Mouse (Mus musculus): ENCODE measurements at regions not wholly inside any gene's neighbourhood (a gene's known extent, or its start where the extent isn't known, plus 50 kb on each side); places are given as distances from the start of the nearest gene placed in this dataset.

DNA sequence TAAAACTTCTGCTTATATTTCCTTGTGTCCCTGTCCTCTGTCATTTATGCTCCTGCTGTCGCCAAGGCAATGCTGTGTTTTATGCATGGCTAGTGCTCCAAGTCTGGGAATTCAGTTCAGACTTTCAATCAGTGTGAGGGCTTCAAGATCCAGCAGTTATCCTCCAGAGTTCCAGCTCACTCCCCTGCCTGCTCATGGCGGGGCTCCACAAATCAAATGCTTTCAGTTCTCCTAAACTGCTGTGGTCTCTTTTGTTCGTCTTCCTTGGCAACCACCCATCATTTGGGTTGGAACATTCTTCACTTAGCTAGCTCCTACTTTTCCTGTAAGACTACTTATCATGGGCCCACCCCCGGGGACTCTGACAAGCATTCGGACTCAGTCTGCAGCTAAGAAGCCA is 120.0 kb downstream of the Csl start:
- Histone ChIP-seq H3K9me3 (ENCODE audit: low read length) (no peaks in the 10 kb centered on the region), H3K4me1 (ENCODE audit: insufficient read depth, low read length) (no peaks in the 10 kb centered on the region), H3K4me2 (ENCODE audit: low read depth, low read length, poor library complexity, severe bottlenecking) (no peak overlapping the region), H3K9ac (replicated peaks; ENCODE audit: low read length, poor library complexity, severe bottlenecking) (no peak overlapping the region), H3K27ac (ENCODE audit: low read depth, low read length) (no peak overlapping the region), H3K4me3 (ENCODE audit: low read depth, low read length) (no peak overlapping the region), H3K27me3 (ENCODE audit: insufficient read depth, low read length) (no peaks in the 10 kb centered on the region), H3K36me3 (ENCODE audit: insufficient read depth, low read length) (no peaks in the 10 kb centered on the region)
- WGBS: 45% methylated on average over 5 of the region's 5 CpGs
- peak; percentile 69 for DNase-seq (ENCODE audit: low spot score)
- ATAC-seq (ENCODE audit: low FRiP score): peak; percentile 65
- no peak for TF ChIP-seq CTCF (IDR thresholded peaks at IDR 0.05)

DNA sequence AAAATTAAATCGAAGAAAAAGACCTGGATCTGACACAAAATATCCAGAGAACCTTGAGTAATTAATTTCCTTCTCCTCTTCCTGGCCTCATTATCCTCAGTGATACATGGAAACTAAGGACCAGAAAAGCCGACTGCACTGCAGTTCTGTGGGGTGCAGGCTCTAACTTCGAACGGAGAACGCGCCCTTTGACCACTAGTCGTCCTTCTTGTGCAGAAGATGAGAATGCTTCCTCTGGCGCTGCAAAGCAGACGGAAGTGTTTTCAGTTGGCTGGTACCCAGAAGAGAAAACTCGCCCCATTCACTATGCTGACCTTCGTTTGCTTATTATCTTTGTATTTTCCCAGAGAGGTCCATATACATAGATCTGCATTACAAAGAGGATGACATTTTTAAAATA is 117.7 kb downstream of the Csl start:
- H3K4me3 ChIP-seq (ENCODE audit: low read depth, low read length): no peak overlapping the region

DNA sequence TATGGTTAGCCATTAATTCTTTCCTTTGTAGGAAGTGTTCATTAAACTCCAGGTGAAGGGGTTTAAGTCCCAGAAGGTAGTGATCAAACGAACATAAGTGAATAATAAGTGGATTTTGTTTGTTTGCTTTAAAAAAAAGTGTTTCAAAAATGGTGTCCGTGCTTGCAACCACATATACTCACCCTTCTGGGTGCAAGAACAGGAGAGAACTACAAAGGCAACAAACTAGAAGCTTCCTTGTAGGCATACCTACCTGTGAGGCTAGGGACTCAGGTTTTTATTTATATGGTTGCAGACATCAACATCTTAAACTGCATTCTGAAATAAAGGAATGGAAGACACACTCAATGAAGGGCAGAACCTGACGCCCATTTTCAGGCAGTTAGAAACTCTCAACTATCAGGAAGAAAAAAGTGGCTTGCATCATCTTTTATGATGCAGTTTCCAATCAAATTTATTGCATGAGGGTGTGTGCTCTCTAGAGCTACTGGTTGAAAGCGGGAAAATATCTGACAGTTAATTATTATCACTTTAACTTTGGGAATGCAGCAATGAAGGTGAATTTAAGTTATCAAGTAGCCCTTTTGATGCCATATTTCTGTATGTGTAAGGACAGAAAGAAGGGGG is 117.1 kb downstream of the Csl start:
- Histone ChIP-seq H3K9me3 (ENCODE audit: low read length) (no peaks in the 10 kb centered on the region), H3K4me2 (ENCODE audit: low read depth, low read length, poor library complexity, severe bottlenecking) (no peak overlapping the region), H3K27me3 (ENCODE audit: insufficient read depth, low read length) (no peaks in the 10 kb centered on the region), H3K4me3 (ENCODE audit: low read depth, low read length) (no peak overlapping the region), H3K27ac (ENCODE audit: low read depth, low read length) (no peak overlapping the region), H3K36me3 (ENCODE audit: insufficient read depth, low read length) (no peaks in the 10 kb centered on the region), H3K9ac (replicated peaks; ENCODE audit: low read length, poor library complexity, severe bottlenecking) (no peak overlapping the region), H3K4me1 (ENCODE audit: insufficient read depth, low read length) (no peaks in the 10 kb centered on the region)
- no peak for DNase-seq (ENCODE audit: low spot score)
- 63% methylated on average over 4 of the region's 4 CpGs for WGBS
- no peak for TF ChIP-seq CTCF (IDR thresholded peaks at IDR 0.05)
- no peak for ATAC-seq (ENCODE audit: low FRiP score)

More for the DNA sequence above, 117.7 kb downstream of the Csl start:
- peak; percentile 87 for DNase-seq (ENCODE audit: low spot score)
- no peak overlapping the region for H3K27ac ChIP-seq (ENCODE audit: low read depth, low read length)
- H3K9me3 ChIP-seq (ENCODE audit: low read length): no peaks in the 10 kb centered on the region
- no peak overlapping the region for H3K4me2 ChIP-seq (ENCODE audit: low read depth, low read length, poor library complexity, severe bottlenecking)
- WGBS: 10% methylated on average over 11 of the region's 11 CpGs
- H3K36me3 ChIP-seq (ENCODE audit: insufficient read depth, low read length): no peaks in the 10 kb centered on the region
- H3K4me1 ChIP-seq (ENCODE audit: insufficient read depth, low read length): no peaks in the 10 kb centered on the region
- TF ChIP-seq CTCF (IDR thresholded peaks at IDR 0.05): peak; percentile 94
- H3K9ac ChIP-seq (replicated peaks; ENCODE audit: low read length, poor library complexity, severe bottlenecking): no peak overlapping the region
- no peaks in the 10 kb centered on the region for H3K27me3 ChIP-seq (ENCODE audit: insufficient read depth, low read length)
- peak; percentile 82 for ATAC-seq (ENCODE audit: low FRiP score)

DNA sequence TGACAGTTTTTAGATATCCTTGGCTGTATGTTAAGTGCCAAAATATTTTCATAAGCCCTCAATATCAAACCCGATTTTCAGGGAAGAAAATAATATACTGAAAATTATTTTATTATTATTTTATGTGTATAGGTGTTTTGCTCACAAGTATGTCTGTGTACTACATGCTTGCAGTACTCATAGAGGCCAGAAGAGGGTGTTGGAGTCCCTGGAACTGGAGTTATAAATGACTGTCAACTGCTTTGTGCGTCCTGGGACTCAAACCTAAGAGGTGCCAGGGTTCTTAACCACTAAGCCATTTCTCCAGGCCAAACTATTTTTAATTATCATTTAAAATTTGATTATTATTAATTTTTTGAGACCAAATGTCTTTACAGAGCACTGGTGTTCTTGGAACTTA is 114.5 kb downstream of the Csl start:
- no peak overlapping the region for H3K27ac ChIP-seq (ENCODE audit: low read depth, low read length)
- TF ChIP-seq CTCF (IDR thresholded peaks at IDR 0.05): peak; percentile 63
- H3K27me3 ChIP-seq (ENCODE audit: insufficient read depth, low read length): no peaks in the 10 kb centered on the region
- WGBS: 51% methylated on average over 2 of the region's 2 CpGs
- no peak overlapping the region for H3K4me3 ChIP-seq (ENCODE audit: low read depth, low read length)
- ATAC-seq (ENCODE audit: low FRiP score): no peak
- H3K9ac ChIP-seq (replicated peaks; ENCODE audit: low read length, poor library complexity, severe bottlenecking): no peak overlapping the region
- DNase-seq (ENCODE audit: low spot score): peak; percentile 47
- H3K36me3 ChIP-seq (ENCODE audit: insufficient read depth, low read length): no peaks in the 10 kb centered on the region
- no peak overlapping the region for H3K4me2 ChIP-seq (ENCODE audit: low read depth, low read length, poor library complexity, severe bottlenecking)
- H3K4me1 ChIP-seq (ENCODE audit: insufficient read depth, low read length): no peaks in the 10 kb centered on the region
- no peaks in the 10 kb centered on the region for H3K9me3 ChIP-seq (ENCODE audit: low read length)

DNA sequence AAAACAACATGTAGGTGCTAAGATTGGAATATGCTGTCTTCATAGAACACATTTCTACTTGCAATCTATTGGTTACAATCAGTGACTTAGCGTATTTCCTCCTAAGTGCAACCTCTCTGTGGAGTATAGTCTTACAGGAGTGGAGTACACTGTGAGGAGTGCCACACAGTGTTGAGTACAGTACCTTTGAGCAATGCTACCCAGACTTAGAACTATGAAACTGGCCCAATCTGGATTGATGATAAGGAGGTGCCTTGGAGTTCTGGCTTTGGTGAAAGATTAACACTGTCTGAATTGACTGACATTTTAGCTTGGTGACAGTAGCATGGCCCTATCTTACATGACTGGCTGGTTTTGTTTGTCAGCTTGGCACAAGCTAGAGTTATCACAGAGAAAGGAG is 107.4 kb downstream of the Csl start:
- no peak for TF ChIP-seq CTCF (IDR thresholded peaks at IDR 0.05)

DNA sequence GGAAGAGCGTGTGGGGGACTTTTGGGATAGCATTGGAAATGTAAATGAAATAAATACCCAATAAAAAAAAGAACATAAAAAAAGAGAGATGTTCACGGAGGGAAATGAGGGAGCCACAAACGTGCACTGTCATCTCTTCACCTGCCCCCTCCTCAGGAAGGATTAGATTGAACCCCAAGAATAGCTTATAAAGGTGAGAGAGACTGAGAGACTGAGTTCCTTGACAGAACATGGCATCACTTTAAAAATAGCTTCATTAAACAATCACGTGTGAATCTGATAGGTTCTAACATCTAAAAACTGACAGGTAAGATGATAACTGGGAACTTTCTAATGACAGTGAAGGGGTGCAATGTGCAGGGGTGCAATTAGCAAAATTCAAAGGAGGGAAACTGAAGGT is 105.2 kb downstream of the Csl start:
- DNase-seq (ENCODE audit: low spot score) (no peak), ATAC-seq (ENCODE audit: low FRiP score) (no peak)
- H3K4me3 ChIP-seq (ENCODE audit: low read depth, low read length): no peak overlapping the region
- H3K27me3 ChIP-seq (ENCODE audit: insufficient read depth, low read length): no peaks in the 10 kb centered on the region
- no peak for TF ChIP-seq CTCF (IDR thresholded peaks at IDR 0.05)
- 89% methylated on average over 4 of the region's 4 CpGs for WGBS
- no peak overlapping the region for H3K9ac ChIP-seq (replicated peaks; ENCODE audit: low read length, poor library complexity, severe bottlenecking)
- no peaks in the 10 kb centered on the region for H3K9me3 ChIP-seq (ENCODE audit: low read length)
- no peaks in the 10 kb centered on the region for H3K36me3 ChIP-seq (ENCODE audit: insufficient read depth, low read length)
- no peaks in the 10 kb centered on the region for H3K4me1 ChIP-seq (ENCODE audit: insufficient read depth, low read length)
- no peak overlapping the region for H3K4me2 ChIP-seq (ENCODE audit: low read depth, low read length, poor library complexity, severe bottlenecking)
- H3K27ac ChIP-seq (ENCODE audit: low read depth, low read length): no peak overlapping the region

More for the DNA sequence above, 107.4 kb downstream of the Csl start:
- no peak for DNase-seq (ENCODE audit: low spot score)
- H3K4me1 ChIP-seq (ENCODE audit: insufficient read depth, low read length): no peaks in the 10 kb centered on the region
- H3K4me2 ChIP-seq (ENCODE audit: low read depth, low read length, poor library complexity, severe bottlenecking): no peak overlapping the region
- no peaks in the 10 kb centered on the region for H3K36me3 ChIP-seq (ENCODE audit: insufficient read depth, low read length)
- no peak overlapping the region for H3K27ac ChIP-seq (ENCODE audit: low read depth, low read length)
- no peak overlapping the region for H3K4me3 ChIP-seq (ENCODE audit: low read depth, low read length)
- H3K9ac ChIP-seq (replicated peaks; ENCODE audit: low read length, poor library complexity, severe bottlenecking): no peak overlapping the region
- no peak for ATAC-seq (ENCODE audit: low FRiP score)
- WGBS: 100% methylated on average over 1 of the region's 1 CpGs
- H3K27me3 ChIP-seq (ENCODE audit: insufficient read depth, low read length): no peaks in the 10 kb centered on the region
- no peaks in the 10 kb centered on the region for H3K9me3 ChIP-seq (ENCODE audit: low read length)
